13 mouse cellular contexts compared by ENCODE assay signal in genomic region chr8:105957813-105958212, GRCm38 (mm10). TPM values are rescaled to one million over a fixed set of nuclear protein-coding genes. Genes with fewer than 3 reads are reported as not detected.
A peak's percentile ranks its signal among the peaks of the same experiment; 100 is the strongest.
DNase-seq lines count a peak whose midpoint lies in the region; ATAC-seq and TF ChIP-seq lines count a peak whose summit lies in the region.
"Had no signal": no experiment of that assay in that cellular context is flagged by ENCODE, and none has a peak within 500 bp of the region (broad histone marks: within the 10 kb centered on the region; RNA-seq: fewer than 3 reads in every experiment).

No protein-coding gene starts in this region.

- H3K4me3 ChIP-seq in liver, adult 2 months (ENCODE audit: insufficient read depth, low read depth, low read length): no peak overlapping the region
- H3K4me3 ChIP-seq in liver, embryonic 12.5 days: no peak overlapping the region
- H3K4me3 ChIP-seq in forebrain, embryonic 13.5 days: no peak overlapping the region
- H3K4me3 ChIP-seq: embryonic facial prominence, embryonic 10.5 days; midbrain, embryonic 13.5 days had no signal

- intact Hi-C loops in heart, postnatal 36 days (cut with DNase I): loop anchor here (2.0 kb wide), 1 partner anchor 17 kb away; no protein-coding TSS in a partner anchor

- no peak for DNase-seq in liver, adult 2 months (ENCODE audit: extremely low read depth, low read depth, low spot score)
- peak; percentile 60 to 78 for DNase-seq in heart, adult 18-20 months
- DNase-seq in heart, postnatal 36 days: peak; percentile 43 to 49
- DNase-seq in lung, postnatal 36 days: peak; percentile 70
- no peak for DNase-seq in embryo, embryonic 11 days
- DNase-seq in c-Kit-positive CD71-positive TER-119-positive erythroid progenitor cells, embryonic 14.5 days (ENCODE audit: low spot score): no peak
- DNase-seq: gastrocnemius, postnatal 10 days had no signal

- ATAC-seq in liver, embryonic 12.5 days: no peak
- no peak for ATAC-seq in forebrain, embryonic 13.5 days
- ATAC-seq: midbrain, embryonic 13.5 days had no signal

- 74% methylated on average over 3 of the region's 4 CpGs for WGBS in liver, adult 2 months
- WGBS in liver, embryonic 12.5 days (ENCODE audit: insufficient replicate concordance): 40% methylated on average over 3 of the region's 4 CpGs
- WGBS in forebrain, embryonic 13.5 days: 77% methylated on average over 2 of the region's 4 CpGs

- H3K9me3 ChIP-seq in liver, embryonic 12.5 days (replicated peaks): no peaks in the 10 kb centered on the region
- no peaks in the 10 kb centered on the region for H3K9me3 ChIP-seq in forebrain, embryonic 13.5 days (replicated peaks)
- H3K9me3 ChIP-seq: embryonic facial prominence, embryonic 10.5 days; midbrain, embryonic 13.5 days had no signal

- H3K36me3 ChIP-seq in liver, adult 2 months (ENCODE audit: control insufficient read depth, insufficient read depth, low read length): peaks cover 6% of the 10 kb centered on the region; the same call in 1 of the 2 replicates
- peaks cover 71% of the 10 kb centered on the region for H3K36me3 ChIP-seq in liver, embryonic 12.5 days
- H3K36me3 ChIP-seq in forebrain, embryonic 13.5 days (ENCODE audit: poor library complexity, severe bottlenecking): no peaks in the 10 kb centered on the region
- H3K36me3 ChIP-seq: midbrain, embryonic 13.5 days had no signal

- no peak overlapping the region for H3K4me2 ChIP-seq in liver, embryonic 12.5 days
- H3K4me2 ChIP-seq in forebrain, embryonic 13.5 days: no peak overlapping the region
- H3K4me2 ChIP-seq: midbrain, embryonic 13.5 days had no signal

- H3K27ac ChIP-seq in liver, adult 2 months (replicated peaks; ENCODE audit: insufficient read depth, low read depth, low read length): no peak overlapping the region
- no peak overlapping the region for H3K27ac ChIP-seq in liver, embryonic 12.5 days
- H3K27ac ChIP-seq in forebrain, embryonic 13.5 days: no peak overlapping the region
- H3K27ac ChIP-seq: embryonic facial prominence, embryonic 10.5 days; midbrain, embryonic 13.5 days had no signal

- no peak overlapping the region for H3K9ac ChIP-seq in liver, adult 2 months (ENCODE audit: low read depth, low read length)
- no peak overlapping the region for H3K9ac ChIP-seq in liver, embryonic 12.5 days
- H3K9ac ChIP-seq in forebrain, embryonic 13.5 days: no peak overlapping the region
- H3K9ac ChIP-seq: midbrain, embryonic 13.5 days had no signal

- no peak for TF ChIP-seq POLR2A in liver, adult 2 months (IDR thresholded peaks at IDR 0.05; ENCODE audit: extremely low read depth, insufficient read depth, low read length)

- H3K79me2 ChIP-seq in liver, adult 2 months (ENCODE audit: control insufficient read depth, insufficient read depth, low read length): no peaks in the 10 kb centered on the region

- peaks cover 3% of the 10 kb centered on the region; the same call in 1 of the 2 replicates for H3K4me1 ChIP-seq in liver, adult 2 months (ENCODE audit: control insufficient read depth, insufficient read depth, low read length)
- H3K4me1 ChIP-seq in liver, embryonic 12.5 days: peaks cover 27% of the 10 kb centered on the region
- no peaks in the 10 kb centered on the region for H3K4me1 ChIP-seq in forebrain, embryonic 13.5 days
- H3K4me1 ChIP-seq: midbrain, embryonic 13.5 days had no signal

- H3K27me3 ChIP-seq in liver, adult 2 months (ENCODE audit: control insufficient read depth, insufficient read depth, low read length): no peaks in the 10 kb centered on the region
- no peaks in the 10 kb centered on the region for H3K27me3 ChIP-seq in liver, embryonic 12.5 days (replicated peaks)
- no peaks in the 10 kb centered on the region for H3K27me3 ChIP-seq in forebrain, embryonic 13.5 days
- H3K27me3 ChIP-seq: midbrain, embryonic 13.5 days had no signal

- peak; percentile 17; the same call in 1 of the 2 replicates for TF ChIP-seq CTCF in liver, adult 2 months (IDR thresholded peaks at IDR 0.05; ENCODE audit: low read depth, low read length)

RNA-seq across cellular contexts. Expression of gene Slc12a4, which starts 8.1 kb away (rescaled TPM):
- total RNA-seq in liver, adult 2 months (2014; rRNA removed): 10.8 and 14.2 TPM in 2 replicates
- 10.7 and 16.0 TPM in 2 replicates for polyA plus RNA-seq in liver, adult 2 months (2012; rRNA removed)
- polyA plus RNA-seq in liver, embryonic 12.5 days (2016; fragmentation: Nextera tagmentation; extraction: Ambion mirVana): 18.2 and 18.6 TPM in 2 replicates
- 10 to 100 TPM; 27.2 to 38.1 TPM for total RNA-seq in heart, adult 18-20 months (2021)
- total RNA-seq in heart, postnatal 36 days (2021): 10 to 100 TPM; 48.0 to 50.3 TPM
- polyA plus RNA-seq in forebrain, embryonic 13.5 days (2015; fragmentation: Nextera tagmentation; extraction: Ambion mirVana): 6.3 and 7.1 TPM in 2 replicates

RNA-seq across cellular contexts. Expression of gene Lcat, which starts 14.6 kb away (rescaled TPM):
- total RNA-seq in liver, adult 2 months (2014; rRNA removed): 215 and 324 TPM in 2 replicates
- 919 and 969 TPM in 2 replicates for polyA plus RNA-seq in liver, adult 2 months (2012; rRNA removed)
- polyA plus RNA-seq in liver, embryonic 12.5 days (2016; fragmentation: Nextera tagmentation; extraction: Ambion mirVana): 26.3 and 29.2 TPM in 2 replicates
- total RNA-seq in heart, adult 18-20 months (2021): under 1 TPM; 0.49 to 0.57 TPM
- total RNA-seq in heart, postnatal 36 days (2021): 1 to 10 TPM; 1.0 to 1.1 TPM
- 0.61 and 0.69 TPM in 2 replicates for polyA plus RNA-seq in forebrain, embryonic 13.5 days (2015; fragmentation: Nextera tagmentation; extraction: Ambion mirVana)

RNA-seq across cellular contexts. Expression of gene Psmb10, which starts 19.6 kb away (rescaled TPM):
- 86.8 and 109 TPM in 2 replicates for total RNA-seq in liver, adult 2 months (2014; rRNA removed)
- polyA plus RNA-seq in liver, adult 2 months (2012; rRNA removed): 122 and 139 TPM in 2 replicates
- polyA plus RNA-seq in liver, embryonic 12.5 days (2016; fragmentation: Nextera tagmentation; extraction: Ambion mirVana): 77.2 and 84.6 TPM in 2 replicates
- 10 to 100 TPM; 72.5 to 92.1 TPM for total RNA-seq in heart, adult 18-20 months (2021)
- total RNA-seq in heart, postnatal 36 days (2021): 10 to 100 TPM; 63.6 to 72.7 TPM
- 29.0 and 29.1 TPM in 2 replicates for polyA plus RNA-seq in forebrain, embryonic 13.5 days (2015; fragmentation: Nextera tagmentation; extraction: Ambion mirVana)

RNA-seq across cellular contexts. Expression of gene Dpep3, which starts 21.4 kb away (rescaled TPM):
- not detected in 2 replicates for total RNA-seq in liver, adult 2 months (2014; rRNA removed)
- polyA plus RNA-seq in liver, adult 2 months (2012; rRNA removed): not detected in 2 replicates
- not detected in 2 replicates for polyA plus RNA-seq in liver, embryonic 12.5 days (2016; fragmentation: Nextera tagmentation; extraction: Ambion mirVana)
- not detected for total RNA-seq in heart, adult 18-20 months (2021)
- not detected for total RNA-seq in heart, postnatal 36 days (2021)
- polyA plus RNA-seq in forebrain, embryonic 13.5 days (2015; fragmentation: Nextera tagmentation; extraction: Ambion mirVana): not detected in 2 replicates
- total RNA-seq: gastrocnemius, postnatal 10 days; layer of hippocampus, adult 18-20 months; MEL had no signal
- polyA plus RNA-seq: embryonic facial prominence, embryonic 10.5 days; midbrain, embryonic 13.5 days had no signal

RNA-seq across cellular contexts. Expression of gene Ctrl, which starts 24.2 kb away (rescaled TPM):
- total RNA-seq in liver, adult 2 months (2014; rRNA removed): 8.5 and 59.0 TPM in 2 replicates
- polyA plus RNA-seq in liver, adult 2 months (2012; rRNA removed): 1.6 and 2.0 TPM in 2 replicates
- 0.94 and 1.0 TPM in 2 replicates for polyA plus RNA-seq in liver, embryonic 12.5 days (2016; fragmentation: Nextera tagmentation; extraction: Ambion mirVana)
- total RNA-seq in heart, adult 18-20 months (2021): not detected
- total RNA-seq in heart, postnatal 36 days (2021): under 1 TPM in 1 of 2 experiments, not detected in 1; 0.43 TPM
- polyA plus RNA-seq in forebrain, embryonic 13.5 days (2015; fragmentation: Nextera tagmentation; extraction: Ambion mirVana): 1.9 TPM in 2 replicates

Comparison
In these comparisons a context has a peak if more than half of its experiments do, and no peak if none do; other contexts are left out.
1. DNase-seq: peak in heart, adult 18-20 months (2 of 2), heart, postnatal 36 days (2 of 2) and lung, postnatal 36 days (single experiment); none in liver, adult 2 months (single experiment), embryo, embryonic 11 days (single experiment) and c-Kit-positive CD71-positive TER-119-positive erythroid progenitor cells, embryonic 14.5 days (single experiment).
2. RNA of gene Lcat, which starts 14.6 kb away (total RNA-seq): 215 to 324 TPM in liver, adult 2 months; 1.0 to 1.1 TPM in heart, postnatal 36 days and 0.49 to 0.57 TPM in heart, adult 18-20 months; every median in the first group is over 100 times any median in the second.